Mouse (Mus musculus): Measurements from ENCODE around the gene Trim47. TPM values are rescaled to one million over a fixed set of nuclear protein-coding genes. Genes with fewer than 3 reads are reported as not detected.
"Not testable (repeated sequence)": the region's sequence is repeated elsewhere in the genome, so short reads cannot be mapped to it uniquely, and the experiment has no call there.

Gene Trim47
- total RNA-seq, 2 experiments from 2014 or later, result 48.1 to 48.8 TPM

DNA sequence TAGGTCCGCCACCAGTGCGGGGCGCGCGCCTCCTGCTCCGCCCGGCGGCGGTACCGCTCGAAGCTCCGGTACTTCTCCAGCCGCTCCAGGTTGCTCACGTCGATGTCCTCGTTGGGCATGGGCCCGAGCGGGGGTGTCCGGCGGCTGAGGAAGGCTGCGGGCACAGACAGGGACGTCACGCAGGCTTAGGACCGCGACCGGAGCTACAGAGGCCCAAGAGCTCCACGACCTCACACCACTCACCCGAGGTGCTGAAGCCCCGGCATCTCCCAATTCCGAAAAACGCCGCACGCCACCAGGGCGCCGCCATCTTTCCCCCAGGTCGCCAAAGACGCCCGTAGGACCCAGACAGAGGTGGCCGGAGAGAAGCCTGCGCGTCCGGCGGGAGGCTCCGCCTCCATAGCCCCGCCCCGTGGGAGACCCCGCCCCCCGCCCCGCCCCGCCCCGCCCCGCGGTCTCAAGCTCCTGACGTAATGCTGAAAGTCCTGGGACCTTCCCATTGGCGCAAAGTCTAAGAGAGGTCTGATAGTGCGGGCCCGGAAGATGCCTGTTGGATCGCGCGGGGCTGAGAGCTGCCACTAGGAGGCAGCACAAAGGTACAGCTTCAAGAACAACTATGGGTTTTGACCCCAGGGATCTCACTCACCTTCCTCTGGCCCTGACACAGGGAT is 11.6 kb upstream of the Trim47 start, which contains the start of gene Mrpl38:
Gene Mrpl38, minus strand, starts transcription at position 401 of the 671 bp plus-strand sequence.
- DNase-seq (ENCODE audit: low spot score in 2 of 2), result peak; percentile 73 to 87

GRCm38 (mm10) chr11:116138096-116138467 is 11.1 kb upstream of the Trim47 start:
- DNase-seq (ENCODE audit: low spot score in 2 of 2), result no peak

GRCm38 (mm10) chr11:116134171-116134570 is 7.2 kb upstream of the Trim47 start:
- DNase-seq (ENCODE audit: low spot score in 2 of 2), result no peak

- DNase-seq (ENCODE audit: low spot score in 2 of 2), result no peak
Observed at GRCm38 (mm10) chr11:116133497-116133896, 6.5 kb upstream of the Trim47 start.

DNA sequence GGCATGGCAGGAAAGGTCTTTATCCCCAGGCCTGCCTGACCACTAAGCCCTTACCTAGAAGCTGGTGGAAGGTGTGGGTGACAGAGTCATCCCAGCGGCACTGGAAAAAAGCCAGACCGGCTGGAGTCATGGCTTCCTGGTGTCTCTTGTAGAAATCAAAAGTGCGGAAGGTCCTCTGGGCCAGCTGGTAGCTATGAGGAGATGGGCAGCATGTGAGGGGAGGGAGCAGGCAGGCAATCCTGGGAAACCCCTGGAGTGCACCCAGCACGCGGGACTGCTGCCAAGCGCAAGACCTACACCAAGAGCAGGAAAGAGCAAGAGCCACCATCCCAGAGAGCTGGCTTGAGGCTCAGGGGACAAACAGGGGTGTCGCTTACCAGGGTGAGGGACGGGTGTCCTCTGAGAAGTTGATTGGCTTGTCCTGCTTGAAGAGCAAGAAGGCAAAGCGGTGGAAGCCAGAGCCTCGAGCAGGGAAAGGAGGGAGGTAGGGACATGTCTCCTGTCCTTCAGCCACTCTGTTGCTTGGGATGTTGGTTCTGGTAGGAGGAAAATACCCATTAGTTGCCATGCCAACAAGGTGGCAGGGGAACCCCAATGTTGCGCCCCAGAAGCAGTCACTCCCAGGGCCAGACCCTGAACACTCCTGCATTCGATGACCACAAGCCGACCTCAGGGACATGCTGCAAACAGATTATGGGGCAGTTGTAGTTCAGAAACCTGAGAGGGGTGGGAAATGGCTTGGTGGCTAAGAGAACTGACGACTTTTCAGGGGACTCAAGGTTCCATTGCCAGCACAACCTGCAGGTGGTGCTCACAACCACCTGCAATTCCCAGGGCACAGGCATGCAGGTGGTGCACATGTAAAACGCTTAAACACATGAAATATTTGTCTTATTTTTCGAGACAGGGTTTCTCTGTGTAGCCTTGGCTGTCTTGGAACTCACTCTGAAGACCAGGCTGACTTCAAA is 5.6 kb upstream of the Trim47 start:
- no peak for DNase-seq (ENCODE audit: low spot score in 2 of 2)

GRCm38 (mm10) chr11:116131349-116132170 is 4.5 kb upstream of the Trim47 start:
- DNase-seq (ENCODE audit: low spot score in 2 of 2), result no peak

DNA sequence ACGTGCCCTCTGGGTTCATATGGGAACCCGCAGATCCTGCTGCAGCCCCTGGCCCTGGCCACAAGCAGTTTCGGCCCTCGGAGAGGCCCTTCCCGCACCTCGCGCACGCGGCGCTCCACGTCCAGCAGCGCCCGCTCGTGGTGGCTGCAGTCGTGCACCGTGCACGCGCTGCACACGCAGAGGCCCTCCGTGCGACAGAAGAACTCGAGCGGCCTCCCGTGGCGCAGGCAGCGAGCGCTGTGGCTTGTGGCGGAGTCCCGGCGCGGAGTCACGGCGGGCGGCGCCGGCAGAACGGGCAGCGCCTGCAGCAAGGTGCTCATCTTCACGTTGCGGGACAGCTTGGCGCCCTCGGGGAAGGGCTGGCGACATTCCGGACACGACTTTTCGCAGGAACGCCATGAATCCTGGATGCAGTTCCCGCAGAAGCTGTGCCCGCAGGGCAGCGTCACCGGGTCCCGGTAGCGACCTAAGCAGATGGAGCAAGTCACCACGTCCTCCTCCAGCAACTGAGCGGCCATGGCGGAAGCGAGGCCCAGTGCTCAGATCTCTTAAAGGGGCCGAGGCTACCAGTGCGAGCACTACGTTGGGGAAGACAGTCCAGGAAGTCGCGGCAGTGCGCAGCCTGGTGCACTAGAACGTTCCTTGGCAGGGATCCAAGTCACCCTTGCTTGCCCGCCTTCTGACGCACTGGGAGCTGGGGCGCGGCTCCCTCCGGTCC is 3.6 kb upstream of the Trim47 start, which contains the start of gene Trim65:
Gene Trim65, minus strand, starts transcription at position 641 of the 718 bp plus-strand sequence.
- DNase-seq (ENCODE audit: low spot score in 2 of 2), result peak; percentile 74 to 91

DNA sequence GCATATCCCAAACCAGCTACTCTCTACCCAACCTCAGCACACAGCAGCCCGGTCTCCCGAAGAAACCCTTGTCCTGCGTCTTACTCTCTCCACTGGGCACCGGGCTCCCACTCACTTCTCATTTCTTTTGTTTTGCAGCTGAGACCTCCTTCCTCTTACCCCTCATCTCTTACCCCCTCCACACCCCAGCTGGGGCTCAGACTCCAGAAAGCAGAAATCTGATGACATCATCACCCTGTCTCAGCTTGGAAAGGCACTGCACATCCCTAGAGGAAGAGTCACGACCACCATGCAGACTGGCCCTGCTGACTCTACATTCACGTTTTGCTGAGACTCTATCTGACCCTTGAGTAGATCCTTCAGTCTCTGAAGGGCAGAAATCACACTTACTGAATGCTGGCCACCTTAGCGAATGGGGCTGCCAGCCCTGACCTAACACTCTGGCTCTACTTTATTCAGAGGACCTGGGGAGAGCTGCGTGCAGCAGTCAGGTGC is 3.0 kb upstream of the Trim47 start:
- DNase-seq (ENCODE audit: low spot score in 2 of 2), result no peak

DNA sequence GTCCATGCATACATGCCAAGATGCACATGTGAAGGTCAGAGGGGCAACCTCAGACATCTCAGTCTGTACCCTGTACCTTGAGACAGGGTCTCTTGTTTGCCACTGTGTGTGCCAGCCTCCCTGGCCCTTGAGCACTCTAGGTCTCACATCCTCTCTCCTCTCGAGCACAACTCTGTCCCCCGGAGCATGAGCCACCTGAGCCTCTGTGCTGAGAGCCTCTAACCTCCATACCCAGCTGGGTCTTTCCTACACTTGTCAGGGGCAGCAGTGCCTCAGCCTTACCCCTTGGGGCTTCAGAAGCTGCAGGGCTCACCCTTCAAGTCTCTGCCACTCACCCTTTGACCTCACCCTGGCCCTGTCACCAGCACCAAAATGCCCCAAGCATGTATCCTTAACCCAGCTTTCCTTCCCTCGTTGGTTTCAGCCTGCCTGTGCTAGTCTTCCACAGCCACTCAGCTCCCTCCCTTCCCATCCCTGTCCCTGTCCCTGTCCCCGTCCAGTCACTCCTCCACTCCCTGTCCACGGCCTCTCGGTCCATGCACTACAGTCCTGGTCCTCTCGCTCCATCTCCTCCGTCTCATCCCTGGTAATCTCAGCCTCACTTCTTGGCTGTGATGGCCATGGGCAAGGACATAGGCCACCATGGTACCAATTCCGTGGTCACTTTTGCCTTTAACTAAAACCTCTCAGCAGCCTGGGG is 2.2 kb upstream of the Trim47 start:
- no peak for DNase-seq (ENCODE audit: low spot score in 2 of 2)

- no peak for DNase-seq (ENCODE audit: low spot score in 2 of 2)
Observed at GRCm38 (mm10) chr11:116127986-116128385, 976 bp upstream of the Trim47 start.

DNA sequence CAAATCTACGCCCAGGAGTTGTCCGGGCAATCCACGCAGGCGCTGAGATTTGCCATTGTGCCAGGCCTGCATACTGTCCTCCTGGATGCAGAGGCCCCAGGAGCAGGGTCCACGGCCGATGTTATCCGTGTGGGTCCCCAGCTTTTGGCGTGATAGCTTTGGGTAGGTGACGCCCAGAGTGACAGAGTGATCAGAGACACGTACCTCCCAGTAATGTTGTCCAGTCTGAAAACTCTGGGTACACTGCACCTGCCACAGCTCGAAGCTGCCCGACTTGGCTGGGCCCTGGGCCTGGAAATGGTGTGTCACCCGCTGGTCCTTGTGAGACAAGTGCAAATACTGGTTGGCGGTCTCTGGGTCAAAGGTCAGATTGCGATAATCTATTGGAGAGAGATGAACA is 749 bp downstream of the Trim47 start:
- no peak for DNase-seq (ENCODE audit: low spot score in 2 of 2)

GRCm38 (mm10) chr11:116121731-116122245 is 5.2 kb downstream of the Trim47 start:
- DNase-seq (ENCODE audit: low spot score in 2 of 2), result not testable (repeated sequence)

DNA sequence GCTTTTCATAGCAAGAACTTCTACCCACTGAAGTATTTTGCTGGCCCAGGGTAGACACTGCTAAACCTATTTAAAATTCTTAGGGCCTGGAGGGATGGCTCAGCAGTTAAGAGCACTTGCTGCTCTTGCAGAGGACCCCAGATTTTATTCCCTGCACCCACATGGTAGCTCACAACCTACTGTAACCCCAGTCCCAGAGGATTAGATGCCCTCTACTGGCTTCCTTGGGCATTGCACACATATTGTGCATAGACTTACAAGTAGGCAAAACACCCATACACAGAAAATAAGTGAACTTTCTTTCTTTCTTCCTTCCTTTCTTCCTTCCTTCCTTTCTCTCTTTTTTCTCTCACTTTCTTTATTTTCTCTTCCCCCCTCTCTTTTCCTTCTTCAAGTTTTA is 9.2 kb downstream of the Trim47 start:
- DNase-seq (ENCODE audit: low spot score in 2 of 2), result no peak

DNA sequence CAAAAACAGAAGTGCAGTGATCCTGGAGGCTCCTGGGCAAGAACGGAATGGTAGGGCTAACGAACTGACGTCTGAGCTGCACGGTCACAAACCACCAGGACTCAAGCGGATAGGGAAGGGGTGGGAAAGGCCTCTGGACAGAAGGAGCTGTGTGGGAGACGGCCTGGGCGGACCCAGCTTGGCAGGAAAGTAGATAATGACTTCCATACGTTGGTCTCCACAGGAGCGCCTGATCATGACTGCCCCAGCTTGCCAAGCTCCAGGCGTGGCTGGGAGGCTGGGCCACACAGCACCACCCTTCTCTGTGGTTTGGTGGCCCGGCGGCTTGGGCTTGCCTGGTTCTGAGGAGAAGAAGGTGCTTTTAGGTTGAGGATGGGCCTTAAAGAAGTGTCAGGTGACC is 9.8 kb downstream of the Trim47 start:
- DNase-seq (ENCODE audit: low spot score in 2 of 2), result peak in 1 of 2 experiments; percentile 64

DNA sequence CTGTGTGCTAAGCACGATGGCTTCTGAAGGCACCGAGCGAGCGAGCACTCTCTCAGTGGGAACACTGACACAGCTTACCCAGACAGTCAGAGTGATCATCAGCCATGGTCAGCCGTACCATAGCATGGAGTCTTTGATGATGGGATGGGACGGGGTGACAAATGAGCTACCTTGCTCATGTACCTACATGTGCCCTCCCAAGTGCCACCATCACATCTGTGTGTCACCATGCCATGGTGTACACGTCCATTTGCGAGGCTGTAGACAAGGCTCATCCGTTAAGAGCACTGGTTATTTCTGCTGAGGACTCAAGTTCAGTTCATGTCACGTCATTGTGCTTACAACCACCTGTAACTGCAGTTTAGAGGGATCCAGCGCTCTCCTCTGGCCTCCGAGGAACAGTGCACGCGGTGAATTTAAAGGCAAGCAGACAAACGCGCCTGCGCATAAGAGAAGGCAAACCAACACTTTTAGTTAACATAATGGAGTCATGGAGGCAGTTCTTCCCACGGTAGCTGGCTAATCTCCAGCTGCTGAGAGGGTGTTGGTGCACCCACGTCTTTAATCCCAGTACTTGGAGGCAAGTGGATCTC is 15.3 kb downstream of the Trim47 start:
- DNase-seq (ENCODE audit: low spot score in 2 of 2), result no peak

DNA sequence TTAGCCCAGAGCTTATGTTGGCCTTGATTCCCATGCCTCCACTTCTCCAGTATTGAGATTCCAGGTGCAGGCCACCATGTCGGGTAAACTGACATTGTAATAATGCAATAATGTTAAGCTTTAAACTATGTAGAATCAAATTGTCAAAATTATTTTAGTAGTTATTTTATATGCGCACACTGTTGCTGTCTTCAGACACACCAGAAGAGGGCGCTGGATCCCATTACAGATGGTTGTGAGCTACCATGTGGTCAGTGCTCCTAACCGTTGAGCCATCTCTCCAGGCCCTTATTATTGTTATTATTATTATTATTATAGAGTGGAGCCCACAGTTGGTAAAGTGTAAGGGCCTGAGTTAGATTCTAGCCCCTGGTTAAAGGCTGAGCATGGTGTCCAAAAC is 15.9 kb downstream of the Trim47 start:
- DNase-seq (ENCODE audit: low spot score in 2 of 2), result no peak

DNA sequence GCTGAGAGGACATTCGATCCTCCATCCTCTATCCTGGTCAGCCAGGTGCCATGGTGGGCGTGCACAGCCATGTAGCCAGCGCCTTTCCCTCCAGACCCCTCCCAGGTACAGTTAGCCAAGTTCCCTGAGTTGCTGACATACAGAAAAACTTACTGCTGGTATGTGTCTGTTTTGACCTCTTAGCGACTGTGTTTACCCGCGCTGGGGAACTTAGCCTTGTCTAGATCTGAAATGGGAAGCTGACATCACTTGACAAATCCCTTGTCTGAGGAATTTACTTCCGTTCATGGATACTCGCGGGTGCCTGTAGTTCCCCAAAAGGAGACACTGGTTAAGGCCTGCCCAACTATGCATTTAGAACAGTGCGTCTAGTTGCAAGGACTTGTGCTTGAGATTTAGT is 16.5 kb downstream of the Trim47 start:
- no peak for DNase-seq (ENCODE audit: low spot score in 2 of 2)

- peak; percentile 87 to 91 for DNase-seq (ENCODE audit: low spot score in 2 of 2)
Observed at GRCm38 (mm10) chr11:116110131-116110530, 16.9 kb downstream of the Trim47 start.

DNA sequence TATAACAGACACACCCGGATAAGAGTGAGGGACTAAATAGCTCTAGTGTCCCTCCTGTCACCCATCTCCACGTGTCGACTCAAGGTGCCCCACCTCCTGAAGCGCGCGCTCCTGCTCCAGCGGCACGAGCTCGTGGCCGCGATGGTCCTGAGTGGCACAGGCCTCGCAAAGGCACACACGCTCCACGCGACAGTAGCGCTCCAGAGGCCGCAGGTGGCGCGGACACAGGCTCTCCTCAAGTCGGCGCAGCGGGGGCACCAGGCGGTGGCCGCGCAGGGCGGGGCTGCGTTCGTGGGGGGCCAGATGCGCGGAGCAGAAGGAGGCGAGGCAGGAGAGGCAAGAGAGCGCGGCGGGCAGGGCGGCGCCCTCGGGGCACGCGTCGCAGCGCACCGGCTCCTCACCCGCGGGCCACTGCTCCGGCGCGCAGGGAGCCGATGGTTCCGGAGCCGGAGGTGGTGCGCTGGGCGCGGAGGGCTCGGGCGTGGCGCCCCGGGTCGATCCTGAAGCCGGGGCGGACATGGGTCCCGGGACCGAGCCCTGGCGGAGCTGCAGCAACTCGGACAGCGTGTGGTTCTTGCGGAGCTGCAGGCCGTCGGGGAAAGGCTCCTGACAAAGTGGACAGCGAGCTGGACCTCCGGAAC is 17.4 kb downstream of the Trim47 start:
- peak in 1 of 2 experiments; percentile 65 for DNase-seq (ENCODE audit: low spot score in 2 of 2)
